Mouse (Mus musculus): Measurements from ENCODE around the gene Clcf1.

DNA sequence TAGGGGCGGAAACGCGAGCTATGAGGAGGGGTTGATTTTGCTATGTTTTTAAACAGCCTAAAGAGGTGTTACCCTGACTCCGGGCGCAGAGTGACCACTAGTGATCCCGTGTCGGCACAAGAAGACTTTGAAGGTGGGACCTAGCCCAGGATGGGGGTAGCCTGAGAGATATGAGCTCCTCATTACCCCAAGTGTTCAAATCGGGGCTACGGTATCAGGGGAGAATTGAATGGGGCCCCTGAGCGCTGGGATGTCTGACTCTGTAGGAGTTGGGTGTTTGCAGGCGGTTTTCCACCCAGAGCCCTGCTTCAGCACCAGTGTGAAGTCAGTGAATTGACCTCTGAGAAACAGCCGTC is 43.8 kb downstream of the Clcf1 start:
- TF ChIP-seq REST (IDR thresholded peaks at IDR 0.05; ENCODE audit: insufficient read depth, insufficient read length) (no peak), POLR2A (IDR thresholded peaks at IDR 0.05; ENCODE audit: insufficient read length, low read depth) (no peak), MYOG (IDR thresholded peaks at IDR 0.05; ENCODE audit: control insufficient read depth in 1 of 3, insufficient read depth in 1 of 3, insufficient read length in 2 of 3, low read depth in 2 of 3) (no peak), TCF12 (IDR thresholded peaks at IDR 0.05; ENCODE audit: insufficient read depth, poor library complexity, severe bottlenecking) (no peak), MYOD1 (IDR thresholded peaks at IDR 0.05; ENCODE audit: control insufficient read depth in 1 of 3, insufficient read length in 2 of 3, low read depth in 2 of 3) (no peak), E2F4 (IDR thresholded peaks at IDR 0.05; ENCODE audit: insufficient read depth) (no peak), SRF (IDR thresholded peaks at IDR 0.05; ENCODE audit: control insufficient read depth, insufficient read length, low read depth) (no peak), POLR2AphosphoS2 (IDR thresholded peaks at IDR 0.05; ENCODE audit: insufficient read length, low read depth) (no peak), USF1 (IDR thresholded peaks at IDR 0.05; ENCODE audit: low read depth) (no peak)

Measured in myocyte (in vitro differentiated cells).